Comparison of ENCODE assay signal across 9 mouse cellular contexts in the genomic region with DNA sequence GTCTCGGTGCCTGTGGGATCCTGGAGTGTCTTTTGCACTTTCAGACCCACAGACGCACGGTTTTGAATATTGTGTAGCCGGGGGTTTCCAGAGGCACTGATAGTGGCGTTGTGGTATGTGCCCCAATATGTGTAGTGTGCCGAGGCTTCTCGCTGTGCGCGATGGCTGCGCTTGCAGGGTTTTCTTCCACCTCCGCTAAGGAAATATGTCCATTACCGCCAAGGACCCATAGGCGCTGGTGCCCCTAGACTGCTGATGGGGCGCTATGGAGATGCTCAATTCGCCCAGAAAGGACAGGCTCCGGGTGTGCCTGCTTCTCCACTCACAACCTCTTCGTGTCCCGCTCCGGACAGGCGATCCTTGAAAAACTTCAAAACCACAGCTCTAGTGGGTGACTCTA. TPM values are rescaled to one million over a fixed set of nuclear protein-coding genes. Genes with fewer than 3 reads are reported as not detected.
DNase-seq lines count a peak whose midpoint lies in the region; ATAC-seq and TF ChIP-seq lines count a peak whose summit lies in the region.
"Had no signal": no experiment of that assay in that cellular context is flagged by ENCODE, and none has a peak within 500 bp of the region (broad histone marks: within the 10 kb centered on the region; RNA-seq: fewer than 3 reads in every experiment).

No protein-coding gene starts in this region.

- DNase-seq in left cerebral cortex, adult 18-20 months (ENCODE audit: low spot score in 2 of 2): peak; percentile 19 to 69
- DNase-seq in left cerebral cortex, adult 11 months (ENCODE audit: low spot score): no peak
- DNase-seq in layer of hippocampus, postnatal 14 days (ENCODE audit: low spot score in 2 of 2): peak; percentile 25 to 54
- peak; percentile 15 for DNase-seq in stomach, postnatal 0 days (ENCODE audit: low spot score)

- peak overlapping the region; percentile 68 for H3K4me3 ChIP-seq in heart, embryonic 16.5 days (ENCODE audit: low read length)
- peak overlapping the region; percentile 80 for H3K4me3 ChIP-seq in midbrain, embryonic 12.5 days
- peak overlapping the region; percentile 66 for H3K4me3 ChIP-seq in stomach, postnatal 0 days (ENCODE audit: low read depth, low read length)

- peaks cover 22% of the 10 kb centered on the region for H3K27me3 ChIP-seq in heart, embryonic 16.5 days (ENCODE audit: control insufficient read depth, insufficient read depth, low read length)
- peaks cover 52% of the 10 kb centered on the region for H3K27me3 ChIP-seq in midbrain, embryonic 12.5 days
- H3K27me3 ChIP-seq in stomach, postnatal 0 days (ENCODE audit: control insufficient read depth, insufficient read depth, low read length): no peaks in the 10 kb centered on the region; the same call in 1 of the 2 replicates

- peak; percentile 55 for ATAC-seq in common myeloid progenitor, adult 5-6 weeks (replicated peaks; ENCODE audit: low read depth, poor library complexity, severe bottlenecking)
- no peak for ATAC-seq in heart, embryonic 16.5 days (replicated peaks; ENCODE audit: extremely low read depth, insufficient read depth, low FRiP score)
- no peak for ATAC-seq in midbrain, embryonic 12.5 days (ENCODE audit: low FRiP score, low read depth)
- no peak for ATAC-seq in stomach, postnatal 0 days (ENCODE audit: low FRiP score, low TSS enrichment)
- no peak for ATAC-seq in CD4-positive, CD25-positive, alpha-beta regulatory T cell, adult 4 months

- TF ChIP-seq EP300 in stomach, postnatal 0 days (optimal IDR thresholded peaks at IDR 0.05): no peak

- no peaks in the 10 kb centered on the region for H3K9me3 ChIP-seq in heart, embryonic 16.5 days (replicated peaks; ENCODE audit: control insufficient read depth, low read length)
- no peaks in the 10 kb centered on the region for H3K9me3 ChIP-seq in midbrain, embryonic 12.5 days
- no peaks in the 10 kb centered on the region for H3K9me3 ChIP-seq in stomach, postnatal 0 days (ENCODE audit: control insufficient read depth, low read length)

- peak overlapping the region; percentile 55 for H3K9ac ChIP-seq in heart, embryonic 16.5 days (ENCODE audit: low read length)
- H3K9ac ChIP-seq in midbrain, embryonic 12.5 days (replicated peaks): peak overlapping the region; percentile 83
- H3K9ac ChIP-seq in stomach, postnatal 0 days (ENCODE audit: low read length): no peak overlapping the region

- WGBS in heart, embryonic 16.5 days: 3% methylated on average over 20 of the region's 20 CpGs
- WGBS in midbrain, embryonic 12.5 days: under 1% methylated on average over 20 of the region's 20 CpGs
- 3% methylated on average over 20 of the region's 20 CpGs for WGBS in stomach, postnatal 0 days

- TF ChIP-seq CTCF in stomach, postnatal 0 days (IDR thresholded peaks at IDR 0.05; ENCODE audit: low read depth): no peak

- no peaks in the 10 kb centered on the region for H3K36me3 ChIP-seq in heart, embryonic 16.5 days (ENCODE audit: control insufficient read depth, insufficient read depth)
- H3K36me3 ChIP-seq in midbrain, embryonic 12.5 days: no peaks in the 10 kb centered on the region
- H3K36me3 ChIP-seq in stomach, postnatal 0 days (ENCODE audit: control insufficient read depth, insufficient read depth, low read length): no peaks in the 10 kb centered on the region

- H3K27ac ChIP-seq in heart, embryonic 16.5 days (ENCODE audit: low read length): no peak overlapping the region; the same call in 1 of the 2 replicates
- peak overlapping the region; percentile 91; the same call in 1 of the 2 replicates for H3K27ac ChIP-seq in midbrain, embryonic 12.5 days (replicated peaks)
- H3K27ac ChIP-seq in stomach, postnatal 0 days (replicated peaks): no peak overlapping the region

- H3K4me1 ChIP-seq in heart, embryonic 16.5 days (ENCODE audit: control insufficient read depth, insufficient read depth, low read length): peaks cover 10% of the 10 kb centered on the region
- H3K4me1 ChIP-seq in midbrain, embryonic 12.5 days: peaks cover 18% of the 10 kb centered on the region
- no peaks in the 10 kb centered on the region for H3K4me1 ChIP-seq in stomach, postnatal 0 days (replicated peaks; ENCODE audit: control insufficient read depth, insufficient read depth)

- H3K4me2 ChIP-seq in heart, embryonic 16.5 days (ENCODE audit: low read depth, low read length): peak overlapping the region; percentile 91
- peak overlapping the region; percentile 89 for H3K4me2 ChIP-seq in midbrain, embryonic 12.5 days (replicated peaks)
- H3K4me2 ChIP-seq in stomach, postnatal 0 days (replicated peaks; ENCODE audit: low read depth): peak overlapping the region; percentile 95

RNA-seq across cellular contexts. Expression of gene Unc5c, which starts 1.0 kb away (rescaled TPM):
- total RNA-seq in left cerebral cortex, adult 18-20 months (2021): 10 to 100 TPM; 29.9 to 30.9 TPM
- not detected in 2 replicates for total RNA-seq in common myeloid progenitor, adult 5-6 weeks (2017)
- polyA plus RNA-seq in heart, embryonic 16.5 days (2015; fragmentation: Nextera tagmentation; extraction: Ambion mirVana): 1.7 TPM in 2 replicates
- 10 to 100 TPM; 42.5 to 47.9 TPM for total RNA-seq in layer of hippocampus, postnatal 14 days (2021)
- polyA plus RNA-seq in midbrain, embryonic 12.5 days (2016; fragmentation: Nextera tagmentation; extraction: Ambion mirVana): 12.7 and 12.8 TPM in 2 replicates
- 1.2 and 2.0 TPM in 2 replicates for polyA plus RNA-seq in stomach, postnatal 0 days (2015; fragmentation: Nextera tagmentation; extraction: Ambion mirVana)
- polyA plus RNA-seq in CD4-positive, CD25-positive, alpha-beta regulatory T cell, adult 4 months (2017; shearing (Covaris generic)): under 1 TPM; 0.13 to 0.16 TPM
- total RNA-seq: MEL had no signal
